Mouse (Mus musculus): Measurements from ENCODE around the gene Prkn. TPM values are rescaled to one million over a fixed set of nuclear protein-coding genes. Genes with fewer than 3 reads are reported as not detected.
A peak's percentile ranks its signal among the peaks of the same experiment; 100 is the strongest.

Prkn gene
- total and polyA plus RNA-seq, 2 experiments from 2014 or later, result 6.2 to 6.8 TPM

- ATAC-seq (no peak), DNase-seq (no peak)
- Histone ChIP-seq H3K4me1 (ENCODE audit: insufficient read depth) (no peaks in the 10 kb centered on the region), H3K4me2 (ENCODE audit: low read depth) (no peak overlapping the region), H3K9me3 (ENCODE audit: low read length) (no peaks in the 10 kb centered on the region), H3K4me3 (ENCODE audit: low read depth, low read length) (no peak overlapping the region), H3K27ac (ENCODE audit: low read depth, low read length) (no peak overlapping the region), H3K36me3 (ENCODE audit: insufficient read depth) (no peaks in the 10 kb centered on the region), H3K27me3 (ENCODE audit: insufficient read depth, low read length) (no peaks in the 10 kb centered on the region), H3K9ac (no peak overlapping the region)
- TF ChIP-seq CTCF (IDR thresholded peaks at IDR 0.05; ENCODE audit: low read depth), result no peak
- WGBS, result 83% methylated on average over 3 of the region's 3 CpGs
These were observed 666.9 kb downstream of the Prkn start for GRCm38 (mm10) chr17:11507082-11507481.

- no peaks in the 10 kb centered on the region for H3K36me3 ChIP-seq (ENCODE audit: insufficient read depth)
- no peaks in the 10 kb centered on the region for H3K9me3 ChIP-seq (ENCODE audit: low read length)
- ATAC-seq (no peak), DNase-seq (no peak)
- no peak overlapping the region for H3K4me3 ChIP-seq (ENCODE audit: low read depth, low read length)
- H3K27ac ChIP-seq (ENCODE audit: low read depth, low read length), result no peak overlapping the region
- 63% methylated on average over 7 of the region's 7 CpGs for WGBS
- no peak overlapping the region for H3K4me2 ChIP-seq (ENCODE audit: low read depth)
- no peak overlapping the region for H3K9ac ChIP-seq
- H3K4me1 ChIP-seq (ENCODE audit: insufficient read depth), result peaks cover 3% of the 10 kb centered on the region; the same call in 1 of the 2 replicates
- TF ChIP-seq CTCF (IDR thresholded peaks at IDR 0.05; ENCODE audit: low read depth), result no peak
- H3K27me3 ChIP-seq (ENCODE audit: insufficient read depth, low read length), result no peaks in the 10 kb centered on the region
These were observed 669.9 kb downstream of the Prkn start for GRCm38 (mm10) chr17:11510081-11510480.

GRCm38 (mm10) chr17:11514032-11514761 is 674.0 kb downstream of the Prkn start:
- no peak overlapping the region for H3K9ac ChIP-seq
- H3K4me2 ChIP-seq (ENCODE audit: low read depth), result no peak overlapping the region
- H3K9me3 ChIP-seq (ENCODE audit: low read length), result no peaks in the 10 kb centered on the region
- TF ChIP-seq CTCF (IDR thresholded peaks at IDR 0.05; ENCODE audit: low read depth), result no peak
- no peak overlapping the region for H3K4me3 ChIP-seq (ENCODE audit: low read depth, low read length)
- H3K27ac ChIP-seq (ENCODE audit: low read depth, low read length), result no peak overlapping the region
- H3K4me1 ChIP-seq (ENCODE audit: insufficient read depth), result peaks cover 3% of the 10 kb centered on the region; the same call in 1 of the 2 replicates
- ATAC-seq (no peak), DNase-seq (no peak)
- no peaks in the 10 kb centered on the region for H3K36me3 ChIP-seq (ENCODE audit: insufficient read depth)
- no peaks in the 10 kb centered on the region for H3K27me3 ChIP-seq (ENCODE audit: insufficient read depth, low read length)
- WGBS, result 33% methylated on average over 8 of the region's 8 CpGs

GRCm38 (mm10) chr17:11515619-11516018 is 675.4 kb downstream of the Prkn start:
- WGBS, result 95% methylated on average over 4 of the region's 4 CpGs
- Histone ChIP-seq H3K4me2 (ENCODE audit: low read depth) (no peak overlapping the region), H3K4me3 (ENCODE audit: low read depth, low read length) (no peak overlapping the region), H3K27ac (ENCODE audit: low read depth, low read length) (no peak overlapping the region), H3K36me3 (ENCODE audit: insufficient read depth) (no peaks in the 10 kb centered on the region), H3K9ac (no peak overlapping the region), H3K27me3 (ENCODE audit: insufficient read depth, low read length) (no peaks in the 10 kb centered on the region), H3K4me1 (ENCODE audit: insufficient read depth) (peaks cover 3% of the 10 kb centered on the region; the same call in 1 of the 2 replicates), H3K9me3 (ENCODE audit: low read length) (no peaks in the 10 kb centered on the region)
- no peak for DNase-seq
- no peak for ATAC-seq
- TF ChIP-seq CTCF (IDR thresholded peaks at IDR 0.05; ENCODE audit: low read depth), result no peak

- no peak for DNase-seq
- Histone ChIP-seq H3K27ac (ENCODE audit: low read depth, low read length) (no peak overlapping the region), H3K27me3 (ENCODE audit: insufficient read depth, low read length) (no peaks in the 10 kb centered on the region), H3K4me2 (ENCODE audit: low read depth) (no peak overlapping the region), H3K36me3 (ENCODE audit: insufficient read depth) (no peaks in the 10 kb centered on the region), H3K4me1 (ENCODE audit: insufficient read depth) (peaks cover 3% of the 10 kb centered on the region; the same call in 1 of the 2 replicates), H3K9me3 (ENCODE audit: low read length) (no peaks in the 10 kb centered on the region), H3K9ac (no peak overlapping the region), H3K4me3 (ENCODE audit: low read depth, low read length) (no peak overlapping the region)
- no peak for TF ChIP-seq CTCF (IDR thresholded peaks at IDR 0.05; ENCODE audit: low read depth)
- no peak for ATAC-seq
- WGBS, result 87% methylated on average over 7 of the region's 7 CpGs
These were observed 676.0 kb downstream of the Prkn start for GRCm38 (mm10) chr17:11516165-11516564.

GRCm38 (mm10) chr17:11532066-11532465 is 691.9 kb downstream of the Prkn start:
- Histone ChIP-seq H3K4me1 (ENCODE audit: insufficient read depth) (peaks cover 5% of the 10 kb centered on the region; the same call in 1 of the 2 replicates), H3K4me2 (ENCODE audit: low read depth) (no peak overlapping the region), H3K27ac (ENCODE audit: low read depth, low read length) (no peak overlapping the region), H3K9me3 (ENCODE audit: low read length) (no peaks in the 10 kb centered on the region), H3K36me3 (ENCODE audit: insufficient read depth) (no peaks in the 10 kb centered on the region), H3K4me3 (ENCODE audit: low read depth, low read length) (no peak overlapping the region), H3K27me3 (ENCODE audit: insufficient read depth, low read length) (no peaks in the 10 kb centered on the region), H3K9ac (no peak overlapping the region)
- WGBS, result 33% methylated on average over 3 of the region's 3 CpGs
- no peak for ATAC-seq
- TF ChIP-seq CTCF (IDR thresholded peaks at IDR 0.05; ENCODE audit: low read depth), result no peak
- DNase-seq, result no peak

- Histone ChIP-seq H3K4me3 (ENCODE audit: low read depth, low read length) (no peak overlapping the region), H3K27ac (ENCODE audit: low read depth, low read length) (peak overlapping the region; percentile 40; the same call in 1 of the 2 replicates), H3K4me1 (ENCODE audit: insufficient read depth) (peaks cover 5% of the 10 kb centered on the region; the same call in 1 of the 2 replicates), H3K9me3 (ENCODE audit: low read length) (no peaks in the 10 kb centered on the region), H3K4me2 (ENCODE audit: low read depth) (no peak overlapping the region), H3K9ac (no peak overlapping the region), H3K36me3 (ENCODE audit: insufficient read depth) (no peaks in the 10 kb centered on the region), H3K27me3 (ENCODE audit: insufficient read depth, low read length) (no peaks in the 10 kb centered on the region)
- ATAC-seq (no peak), DNase-seq (no peak)
- no peak for TF ChIP-seq CTCF (IDR thresholded peaks at IDR 0.05; ENCODE audit: low read depth)
- WGBS, result 17% methylated on average over 2 of the region's 2 CpGs
These were observed 692.6 kb downstream of the Prkn start for GRCm38 (mm10) chr17:11532748-11533147.

Data from forebrain, postnatal 0 days (tissue).